Mouse (Mus musculus) v-Abl transformed pro-B cells (cell line): ENCODE data around the gene Gm21788.
"Not testable (repeated sequence)": the region's sequence is repeated elsewhere in the genome, so short reads cannot be mapped to it uniquely, and the experiment has no call there.

Source experiments
- in situ Hi-C, 2 experiments: fragments of 400-800 bp; cut with MboI; formaldehyde crosslinking; loops; one replicate each; pipeline ENCODE4 v1.15.1; 2025; ENCODE audit not compliant: unreplicated experiment in 2 of 2

Gene Gm21788

DNA sequence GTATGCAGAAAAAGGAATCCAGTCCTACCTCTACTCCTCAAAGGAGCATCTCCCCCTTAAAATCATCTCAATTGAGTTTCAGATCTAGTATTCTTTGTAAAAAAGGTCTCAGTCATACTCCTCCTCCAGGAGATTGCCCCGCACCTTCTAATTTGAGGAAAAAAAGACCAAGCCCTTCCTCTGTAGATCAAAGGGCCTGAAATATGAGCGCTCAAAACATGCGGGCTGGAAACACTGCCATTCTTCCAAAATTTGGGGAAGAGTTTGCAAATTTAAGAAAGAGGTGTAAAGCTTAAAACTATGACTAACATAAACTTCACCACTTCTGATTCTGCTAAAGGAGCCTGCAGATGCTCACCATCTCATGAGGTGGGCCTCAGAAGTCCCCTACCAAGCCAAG, at the start of gene Gm21788:
Gene Gm21788 (plus strand): TSS at position 301 of the 400 bp plus-strand sequence.
- in situ Hi-C loops, result not testable (repeated sequence)
